Mouse (Mus musculus) kidney, postnatal 10 days (tissue): ENCODE measurements around the gene Gdpd2.
A peak's percentile ranks its signal among the peaks of the same experiment; 100 is the strongest.

Experiments used
- DNase-seq: peaks from one replicate; pipeline ENCODE4 v3.0.0; 2021; ENCODE audit warnings: mixed read lengths

The Gdpd2 gene

GRCm38 (mm10) chrX:100729665-100730188 is at the start of gene Gdpd2:
TSS of gene Gdpd2 (plus strand) at chrX:100729873.
- peak; percentile 49 for DNase-seq

- DNase-seq, result no peak
Observed at GRCm38 (mm10) chrX:100686527-100686926, 43.1 kb upstream of the Gdpd2 start.

GRCm38 (mm10) chrX:100687360-100688032 is 42.2 kb upstream of the Gdpd2 start:
- no peak for DNase-seq

- DNase-seq, result no peak
Observed at GRCm38 (mm10) chrX:100688033-100688370, 41.7 kb upstream of the Gdpd2 start.

- no peak for DNase-seq
Observed at GRCm38 (mm10) chrX:100696776-100697175, 32.9 kb upstream of the Gdpd2 start.

- no peak for DNase-seq
Observed at GRCm38 (mm10) chrX:100708032-100708431, 21.6 kb upstream of the Gdpd2 start.

GRCm38 (mm10) chrX:100716173-100716572 is 13.5 kb upstream of the Gdpd2 start:
- DNase-seq, result no peak

GRCm38 (mm10) chrX:100728947-100729346 is 726 bp upstream of the Gdpd2 start:
- DNase-seq, result peak; percentile 77

GRCm38 (mm10) chrX:100730266-100730665 is 593 bp downstream of the Gdpd2 start:
- no peak for DNase-seq

- peak; percentile 11 for DNase-seq
Observed at GRCm38 (mm10) chrX:100734359-100734758, 4.7 kb downstream of the Gdpd2 start.

- DNase-seq, result peak; percentile 75
Observed at GRCm38 (mm10) chrX:100738918-100739317, 9.2 kb downstream of the Gdpd2 start.

- no peak for DNase-seq
Observed at GRCm38 (mm10) chrX:100739443-100739842, 9.8 kb downstream of the Gdpd2 start.

GRCm38 (mm10) chrX:100740785-100741184 is 11.1 kb downstream of the Gdpd2 start:
- no peak for DNase-seq

- peak; percentile 62 for DNase-seq
Observed at GRCm38 (mm10) chrX:100741940-100742339, 12.3 kb downstream of the Gdpd2 start.

- DNase-seq, result no peak
Observed at GRCm38 (mm10) chrX:100765855-100766254, 36.2 kb downstream of the Gdpd2 start.

- DNase-seq, result peak; percentile 33
Observed at GRCm38 (mm10) chrX:100767181-100767884, 37.7 kb downstream of the Gdpd2 start, which contains the start of gene Dlg3. TSS of gene Dlg3 (plus strand) at chrX:100767722.

- peak; percentile 7 for DNase-seq
Observed at GRCm38 (mm10) chrX:100767885-100768626, 38.4 kb downstream of the Gdpd2 start.

- no peak for DNase-seq
Observed at GRCm38 (mm10) chrX:100769281-100769680, 39.6 kb downstream of the Gdpd2 start.

- DNase-seq, result peak; percentile 82
Observed at GRCm38 (mm10) chrX:100774341-100774811, 44.7 kb downstream of the Gdpd2 start.

- no peak for DNase-seq
Observed at GRCm38 (mm10) chrX:100775405-100775804, 45.7 kb downstream of the Gdpd2 start.

GRCm38 (mm10) chrX:100776494-100776893 is 46.8 kb downstream of the Gdpd2 start:
- DNase-seq, result peak; percentile 72

- peak; percentile 86 for DNase-seq
Observed at GRCm38 (mm10) chrX:100776985-100777654, 47.4 kb downstream of the Gdpd2 start.
